Mouse (Mus musculus) spleen, adult 12 weeks (tissue): ENCODE results near the gene Hist1h1d.
"Not testable (repeated sequence)": the region's sequence is repeated elsewhere in the genome, so short reads cannot be mapped to it uniquely, and the experiment has no call there.

Experiments used
- DNase-seq: peaks from one replicate; pipeline ENCODE4 v3.0.0; 2022; ENCODE audit warnings: low spot score

The Hist1h1d gene

DNA sequence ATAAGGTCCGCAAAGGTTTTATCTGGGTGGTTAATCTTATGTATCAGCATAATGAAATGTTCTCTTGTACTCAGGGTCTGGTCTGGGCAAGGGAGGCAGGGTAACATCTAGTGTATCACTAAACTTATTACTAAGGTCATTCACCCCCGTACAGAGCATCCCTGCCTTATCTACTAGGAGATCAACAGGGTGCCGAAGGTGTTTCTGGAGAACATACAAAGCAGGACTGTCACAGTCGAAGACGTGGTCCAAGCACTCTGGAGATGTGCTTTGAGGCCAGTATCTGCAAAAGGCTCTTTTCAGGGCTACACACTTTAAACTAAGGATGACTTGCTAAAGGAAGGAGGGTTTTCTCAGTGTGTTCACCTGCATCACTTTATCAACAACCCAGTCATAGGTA, 6.4 kb upstream of the Hist1h1d start:
- no peak for DNase-seq

DNA sequence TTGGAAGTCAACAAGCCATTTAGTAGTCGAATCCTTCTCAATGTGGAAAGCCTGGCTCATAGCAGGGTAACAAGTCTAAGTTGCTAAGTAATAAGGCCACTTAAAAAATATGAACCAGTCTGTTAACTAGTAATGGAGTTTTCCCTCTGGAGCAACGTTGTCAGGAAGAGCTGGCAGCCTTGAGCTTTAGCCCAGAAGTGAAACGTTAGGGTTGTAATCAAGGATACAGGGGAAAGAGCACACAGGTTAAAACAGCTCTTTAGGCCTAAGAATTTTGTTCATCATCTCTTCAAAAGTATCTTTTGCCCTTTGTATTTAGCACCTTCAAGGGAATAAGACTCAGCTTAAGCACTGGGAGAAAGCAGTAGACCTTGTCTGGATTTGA, 2.3 kb upstream of the Hist1h1d start:
- no peak for DNase-seq

DNA sequence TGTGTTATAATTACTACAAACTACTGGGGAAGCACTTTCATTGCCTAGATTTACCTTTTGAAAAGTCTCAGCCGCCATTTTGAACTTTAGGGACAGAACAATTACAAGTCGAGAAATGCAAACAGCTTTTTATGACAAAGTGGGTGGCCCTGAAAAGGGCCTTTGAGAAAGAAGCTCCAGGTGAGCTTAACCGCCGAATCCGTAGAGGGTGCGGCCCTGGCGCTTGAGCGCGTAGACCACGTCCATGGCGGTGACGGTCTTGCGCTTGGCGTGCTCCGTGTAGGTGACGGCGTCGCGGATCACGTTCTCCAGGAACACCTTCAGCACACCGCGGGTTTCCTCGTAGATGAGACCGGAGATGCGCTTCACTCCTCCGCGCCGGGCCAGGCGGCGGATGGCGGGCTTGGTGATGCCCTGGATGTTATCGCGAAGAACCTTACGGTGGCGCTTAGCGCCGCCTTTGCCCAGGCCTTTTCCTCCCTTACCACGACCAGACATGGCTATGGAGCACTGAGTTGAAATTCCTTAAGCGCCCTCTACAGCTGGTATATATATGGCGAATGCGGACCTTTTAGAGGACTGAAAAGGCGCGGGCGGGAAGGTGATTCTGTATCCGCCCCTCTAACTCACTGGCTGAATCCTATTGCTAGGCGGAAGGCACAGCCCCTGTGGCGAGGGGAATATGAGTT, 1.8 kb upstream of the Hist1h1d start, which contains the start of gene Hist1h4f:
Gene Hist1h4f (minus strand): TSS at position 503 of the 689 bp plus-strand sequence.
- DNase-seq = peak; percentile 91

DNA sequence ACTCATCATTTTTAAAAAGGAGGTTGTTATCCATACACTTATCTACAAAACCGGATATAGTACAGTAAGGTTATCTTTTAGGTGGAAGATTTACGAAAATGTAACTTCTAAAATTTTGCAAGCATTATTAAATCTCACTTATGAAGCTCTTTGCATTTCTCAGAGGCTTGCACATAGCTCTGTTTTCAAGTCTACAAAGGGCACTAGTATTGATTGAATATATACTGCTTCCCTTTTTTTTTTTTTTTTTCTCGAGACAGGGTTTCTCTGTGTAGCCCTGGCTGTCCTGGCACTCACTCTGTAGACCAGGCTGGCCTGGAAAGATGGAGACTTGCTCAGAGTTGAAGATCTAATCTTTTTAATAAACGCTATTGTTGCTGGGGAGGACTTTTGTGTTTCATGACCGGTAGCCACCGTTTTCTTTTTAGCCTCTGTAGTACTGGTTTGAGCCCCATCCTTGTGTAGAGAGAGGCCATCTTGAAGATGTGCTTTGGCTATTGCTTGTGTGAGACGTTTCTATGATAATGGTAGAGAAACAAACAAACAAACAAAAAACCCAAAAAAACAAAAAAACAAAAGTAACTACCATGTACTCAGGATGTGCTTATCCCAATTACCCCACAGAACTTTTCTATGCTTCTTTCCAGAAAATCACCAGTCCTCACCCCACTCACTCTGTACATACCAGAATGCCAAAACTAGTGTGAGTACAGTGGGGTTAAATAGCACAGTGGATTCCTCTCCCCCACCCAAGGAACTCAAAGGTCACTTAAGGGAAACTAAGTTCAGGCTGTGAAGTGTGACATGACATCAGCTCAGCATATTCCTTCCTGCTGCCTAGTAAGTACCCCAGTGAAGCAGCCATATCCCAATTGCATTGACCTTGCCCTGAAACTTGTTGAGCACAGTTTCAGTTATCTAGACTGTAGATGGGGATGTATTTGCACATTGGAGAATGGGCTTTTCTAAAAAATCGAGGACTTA, 839 bp upstream of the Hist1h1d start:
- no peak for DNase-seq

GRCm38 (mm10) chr13:23554393-23554792, 1.3 kb downstream of the Hist1h1d start:
- DNase-seq = no peak

GRCm38 (mm10) chr13:23554925-23555838, 2.1 kb downstream of the Hist1h1d start:
- DNase-seq = peak; percentile 86

DNA sequence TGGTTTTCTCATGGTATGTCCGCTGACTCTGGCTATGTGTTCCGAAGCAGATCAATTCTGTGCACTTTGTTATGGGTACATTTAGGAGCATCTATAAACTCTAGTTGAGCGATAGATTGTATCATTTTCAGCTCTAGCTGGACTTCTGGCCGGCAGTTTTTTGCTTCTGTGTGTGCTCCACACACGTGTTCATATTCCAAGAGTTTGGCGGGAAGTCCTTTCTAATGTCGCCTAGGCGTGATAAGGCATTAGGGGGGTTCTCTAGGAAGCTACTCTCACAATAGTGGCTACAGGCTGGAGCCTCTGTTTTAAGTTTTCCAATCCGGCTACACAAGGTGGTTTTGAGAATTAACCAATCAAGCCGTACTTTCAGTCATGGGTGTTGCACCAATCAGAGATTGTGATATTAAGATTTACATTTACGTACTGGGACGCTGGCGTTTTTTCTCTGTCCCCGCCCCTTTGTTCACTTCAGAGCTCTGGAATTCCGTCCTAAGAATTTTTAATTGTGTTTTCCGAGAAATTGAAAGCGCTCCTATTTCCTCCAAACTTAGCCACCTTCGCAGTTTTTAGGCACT, 2.9 kb downstream of the Hist1h1d start:
- peak; percentile 74 for DNase-seq

- DNase-seq = no peak
These were observed 3.8 kb downstream of the Hist1h1d start for GRCm38 (mm10) chr13:23556906-23557305.

DNA sequence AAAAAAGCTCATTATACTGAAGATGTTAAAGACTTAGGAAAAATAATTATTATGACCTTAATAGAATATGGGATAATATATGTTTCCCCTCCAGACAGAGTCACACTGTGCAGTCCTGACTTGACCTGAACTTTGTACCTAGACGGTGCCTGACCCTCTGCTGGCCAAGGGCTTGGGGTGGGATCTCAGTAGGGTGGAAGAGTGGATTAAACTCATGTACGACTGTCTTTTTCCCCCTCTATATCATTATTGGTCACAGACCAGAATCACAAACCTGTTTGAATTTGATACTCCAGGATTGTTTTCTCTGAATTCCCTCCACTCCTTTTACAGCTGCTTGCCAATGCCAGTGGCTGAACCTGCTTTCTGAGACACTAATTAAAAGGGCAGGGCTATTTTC, 7.6 kb downstream of the Hist1h1d start:
- not testable (repeated sequence) for DNase-seq

DNA sequence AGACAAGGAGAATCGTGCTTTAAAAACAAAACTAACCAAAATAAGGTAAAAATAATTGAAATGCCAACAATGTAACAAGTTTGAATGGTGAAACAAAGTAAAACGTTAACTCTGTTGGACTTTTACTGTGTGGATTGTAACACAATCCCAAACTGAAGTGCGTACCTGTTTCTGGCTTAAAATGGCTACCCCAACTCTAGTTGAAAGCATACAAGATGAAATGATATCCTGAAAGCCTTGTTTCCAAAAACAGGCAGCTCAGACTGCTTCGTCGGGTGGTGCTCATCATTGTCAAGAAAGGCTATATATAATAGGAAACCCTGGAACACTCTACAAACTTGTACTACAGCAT, 8.4 kb downstream of the Hist1h1d start:
- not testable (repeated sequence) for DNase-seq

- DNase-seq = peak; percentile 93
These were observed 9.0 kb downstream of the Hist1h1d start, which contains the start of gene Hist1h3e for GRCm38 (mm10) chr13:23561883-23562659. TSS of gene Hist1h3e (minus strand) at chr13:23562369.

DNA sequence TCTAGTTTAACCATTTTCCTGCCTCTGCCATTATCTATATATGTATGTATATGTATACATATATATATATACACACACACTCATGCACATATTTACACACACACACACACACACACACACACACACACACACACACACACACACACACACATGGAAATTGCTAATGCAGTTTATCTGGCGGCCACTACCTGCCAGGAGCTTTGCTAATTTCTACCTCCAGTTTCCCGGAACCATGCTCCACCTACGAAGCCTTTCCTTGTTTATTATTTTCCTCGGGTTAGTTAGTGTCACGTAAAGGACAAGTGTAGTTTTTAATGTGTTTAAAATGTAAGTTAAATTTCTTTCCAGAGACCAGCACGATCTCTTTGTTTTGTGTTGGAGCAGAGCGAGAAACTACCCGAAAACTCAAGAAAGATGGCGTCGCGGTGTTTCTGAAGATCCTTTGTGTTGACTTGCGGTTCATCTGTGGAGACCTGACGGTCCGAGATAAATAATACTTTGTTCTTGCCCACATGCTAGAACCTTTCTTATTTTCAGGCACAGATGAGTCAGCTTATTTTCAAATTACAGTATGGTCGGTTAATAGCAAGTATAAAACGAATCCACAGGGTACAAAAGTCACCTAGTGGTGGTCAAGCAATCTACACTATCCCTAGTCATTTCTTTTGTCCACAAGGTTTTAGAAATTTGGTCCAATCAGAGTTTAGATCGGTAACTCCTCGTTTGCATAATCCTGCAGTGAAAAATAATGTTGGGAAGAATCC, 9.8 kb downstream of the Hist1h1d start:
- no peak for DNase-seq

DNA sequence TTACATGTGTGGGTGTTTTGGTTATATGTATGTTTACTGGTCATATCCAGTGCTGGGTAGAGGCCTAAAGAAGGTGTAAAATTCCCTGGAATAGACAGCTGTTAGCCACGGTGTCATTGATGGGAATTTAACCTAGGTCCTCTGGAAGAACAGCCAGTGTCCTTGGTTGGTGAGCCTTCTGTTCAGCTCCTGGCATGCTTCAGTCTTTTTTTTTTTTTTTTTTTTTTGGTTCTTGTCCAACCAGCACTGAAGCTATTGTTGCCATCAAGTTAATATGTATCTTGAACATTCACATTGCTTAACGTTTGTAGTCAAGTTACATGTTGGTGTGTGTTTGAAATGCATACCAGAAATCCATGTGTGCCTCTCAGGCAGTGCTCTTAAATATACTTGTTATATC, 11.4 kb downstream of the Hist1h1d start:
- no peak for DNase-seq

GRCm38 (mm10) chr13:23570261-23571021, 17.4 kb downstream of the Hist1h1d start:
- DNase-seq = not testable (repeated sequence)

DNA sequence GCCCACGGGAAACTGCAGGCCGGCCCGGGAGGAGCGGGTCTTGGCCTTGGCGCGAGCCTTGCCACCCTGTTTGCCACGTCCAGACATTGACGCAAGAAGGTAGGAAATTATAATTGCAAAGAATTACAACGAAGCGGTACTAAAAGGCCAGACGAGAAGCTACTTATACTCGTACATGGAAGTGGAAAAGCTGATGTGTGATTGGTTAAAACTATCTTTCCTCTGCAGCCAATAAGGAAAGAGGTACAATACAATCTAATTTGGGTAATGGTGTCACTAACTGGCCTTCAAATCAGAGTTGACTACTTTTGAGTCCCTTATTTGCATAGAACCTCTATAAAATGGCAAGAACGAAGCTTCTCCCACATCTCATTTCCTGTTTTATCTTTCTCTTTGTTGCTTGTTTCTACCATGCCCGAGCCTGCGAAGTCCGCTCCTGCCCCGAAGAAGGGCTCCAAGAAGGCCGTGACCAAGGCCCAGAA, 18.0 kb downstream of the Hist1h1d start, which contains the start of the genes Hist1h2ae and Hist1h2bg:
Gene Hist1h2ae (minus strand): TSS at position 199 of the 482 bp plus-strand sequence.
Gene Hist1h2bg (plus strand): TSS at position 375 of the 482 bp plus-strand sequence.
- DNase-seq = peak; percentile 81

GRCm38 (mm10) chr13:23571504-23572217, 18.6 kb downstream of the Hist1h1d start:
- DNase-seq = not testable (repeated sequence)

DNA sequence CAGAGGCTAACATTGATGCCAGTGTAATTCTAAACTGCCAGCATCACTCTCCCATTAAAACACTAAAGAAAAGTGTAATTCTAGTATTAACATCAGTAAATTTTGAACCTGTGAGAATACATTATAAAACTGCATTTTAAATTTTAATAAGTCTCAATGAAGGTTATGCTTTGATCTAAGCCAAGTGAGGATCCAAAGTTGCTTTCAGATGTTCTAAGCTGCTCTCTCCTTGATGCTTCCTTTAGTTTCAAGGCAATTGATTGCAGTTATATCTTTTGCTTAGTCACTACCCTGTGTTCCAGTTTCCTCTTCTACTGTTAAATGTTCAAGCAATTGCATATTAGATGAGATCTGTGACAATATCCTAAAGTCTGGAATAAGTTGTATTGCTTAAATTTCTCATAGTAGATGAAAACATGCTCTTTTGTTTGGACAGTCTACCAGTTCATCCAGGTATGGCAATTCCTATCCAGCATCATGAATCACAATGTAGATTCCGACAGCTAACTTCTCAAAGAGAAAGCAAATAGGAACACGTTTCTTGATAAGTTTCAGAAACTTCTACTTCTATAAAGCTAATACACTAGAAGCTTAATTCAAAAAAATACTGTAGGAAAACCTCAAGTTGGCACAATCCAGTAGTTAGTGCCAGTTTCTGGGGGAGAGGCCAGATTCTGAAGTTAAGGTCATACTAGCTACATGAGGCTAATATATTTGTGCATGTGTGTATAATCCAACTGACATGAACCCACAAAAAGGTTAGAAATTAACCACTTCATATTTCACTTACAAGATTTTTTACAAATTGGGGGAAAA, 19.4 kb downstream of the Hist1h1d start:
- no peak for DNase-seq
